Mouse (Mus musculus) bone marrow macrophage, adult 2 months (primary cell): ENCODE measurements around the gene Slc29a3.
"Not testable (repeated sequence)": the region's sequence is repeated elsewhere in the genome, so short reads cannot be mapped to it uniquely, and the experiment has no call there.

Source experiments
- CTCF ChIP-seq: IDR thresholded peaks from 2 replicates; pipeline ENCODE4 v1.5.1; 2012; ENCODE audit warnings: low read depth, mild to moderate bottlenecking, low read length, moderate library complexity
- POLR2A ChIP-seq: IDR thresholded peaks from 2 replicates; pipeline ENCODE4 v1.6.1; 2012; ENCODE audit warnings: mild to moderate bottlenecking, low read depth, low read length, borderline replicate concordance

- not testable (repeated sequence) for TF ChIP-seq CTCF, POLR2A
Measured at GRCm38 (mm10) chr10:60742296-60742695, 10.3 kb downstream of the Slc29a3 start.
